Mouse (Mus musculus) kidney, adult 9 months (tissue): Measurements from ENCODE around the gene 1700014D04Rik.
"Not testable (repeated sequence)": the region's sequence is repeated elsewhere in the genome, so short reads cannot be mapped to it uniquely, and the experiment has no call there.

Experiments used
- DNase-seq: peaks from one replicate; pipeline ENCODE4 v3.0.0; 2022

Gene 1700014D04Rik

DNA sequence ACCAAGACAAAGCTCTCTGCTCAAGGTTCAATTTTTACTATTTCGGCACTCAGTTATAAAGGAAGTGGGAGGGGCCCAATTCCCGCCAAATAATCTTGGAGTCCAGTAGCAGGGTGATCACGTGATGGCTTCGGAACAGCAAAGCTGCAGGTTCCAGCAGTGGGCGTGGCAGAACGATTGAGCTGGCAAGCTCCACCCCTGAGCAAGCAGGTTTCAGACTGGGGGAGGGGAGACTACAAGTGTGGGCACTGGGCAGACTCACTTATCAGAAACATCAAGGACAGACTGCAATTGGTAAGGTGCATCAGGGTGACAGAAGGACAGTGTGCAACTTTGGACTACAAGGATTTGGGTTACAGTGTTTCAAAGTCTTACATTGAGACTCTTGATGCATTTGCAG lies 12.2 kb downstream of the 1700014D04Rik start:
- peak; percentile 19 for DNase-seq

DNA sequence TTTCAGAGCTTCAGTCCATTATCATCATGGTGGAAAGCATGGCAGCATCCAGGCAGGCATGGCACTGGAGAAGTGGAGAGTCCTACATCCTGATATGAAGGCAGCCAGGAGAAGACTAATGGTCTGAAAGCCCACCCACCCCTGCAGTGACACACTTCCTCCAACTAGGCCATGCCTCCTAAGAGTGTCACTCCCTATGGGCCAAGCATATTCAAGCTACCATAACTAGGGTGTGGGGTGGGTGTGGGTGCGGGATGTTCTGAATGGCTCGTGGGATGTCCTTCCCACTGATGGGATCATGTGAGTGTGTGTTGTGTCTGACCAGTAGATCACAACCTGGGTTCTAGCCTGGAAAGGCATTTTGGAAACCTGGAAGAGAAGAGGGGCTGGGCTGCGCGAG lies 12.6 kb downstream of the 1700014D04Rik start:
- DNase-seq = no peak

DNA sequence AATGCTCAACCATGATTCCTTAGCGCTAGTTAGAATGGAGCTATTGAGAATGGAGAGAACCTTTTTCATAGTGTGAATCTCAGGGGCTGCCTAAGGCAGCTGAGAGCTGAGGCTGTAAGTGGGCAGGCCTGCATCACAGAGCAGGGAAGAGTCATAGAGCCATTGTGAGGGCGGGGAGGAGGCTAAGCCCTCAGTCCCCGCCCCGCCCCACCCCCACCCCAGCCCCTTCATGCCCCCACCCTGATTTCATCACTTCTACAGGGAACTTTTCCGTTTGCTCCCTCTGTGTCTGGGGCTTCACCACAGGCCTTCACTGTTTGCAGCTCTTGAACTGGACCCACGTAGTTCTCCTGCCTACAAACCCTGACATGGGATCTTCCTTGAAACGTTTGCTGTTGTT lies 14.9 kb downstream of the 1700014D04Rik start, which contains the start of gene Spata31d1d:
Spata31d1d (minus strand) TSS at position 101 of the 400 bp plus-strand sequence.
- no peak for DNase-seq

DNA sequence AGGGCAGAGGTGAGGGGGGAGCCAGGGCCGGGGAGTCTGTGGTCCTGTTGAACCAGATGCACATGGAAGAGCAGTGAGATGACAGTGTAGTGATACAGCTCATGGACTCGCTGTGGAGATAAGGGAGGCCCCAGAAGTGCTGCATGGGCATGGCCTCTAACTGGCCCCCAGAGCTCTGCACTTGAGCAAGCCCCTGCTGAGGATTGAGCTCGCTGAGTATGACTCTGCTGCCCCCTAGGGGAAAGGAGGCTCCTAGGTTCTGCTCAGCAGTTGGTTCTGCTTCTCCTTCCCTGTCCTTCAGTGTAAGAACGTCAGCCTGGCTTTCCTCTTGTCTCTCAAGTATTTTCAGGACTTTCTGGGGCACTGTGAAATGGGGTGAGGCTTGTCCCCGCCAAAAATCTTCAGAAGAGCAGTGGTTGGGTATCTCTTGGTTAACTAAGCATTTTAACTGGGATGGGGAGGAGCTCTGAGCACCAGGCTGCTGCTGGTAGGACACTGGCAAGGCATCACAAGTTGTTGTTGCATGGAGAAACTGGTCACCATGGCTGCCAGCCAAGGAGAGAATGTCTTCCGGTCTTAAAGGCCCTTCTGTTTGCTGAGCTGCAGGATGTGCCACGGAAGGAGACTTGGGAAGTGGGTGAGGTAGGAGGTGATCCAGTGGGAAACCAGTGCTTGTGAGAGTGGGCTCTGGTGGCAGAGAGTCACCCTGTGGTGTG lies 18.0 kb downstream of the 1700014D04Rik start:
- peak; percentile 81 for DNase-seq

DNA sequence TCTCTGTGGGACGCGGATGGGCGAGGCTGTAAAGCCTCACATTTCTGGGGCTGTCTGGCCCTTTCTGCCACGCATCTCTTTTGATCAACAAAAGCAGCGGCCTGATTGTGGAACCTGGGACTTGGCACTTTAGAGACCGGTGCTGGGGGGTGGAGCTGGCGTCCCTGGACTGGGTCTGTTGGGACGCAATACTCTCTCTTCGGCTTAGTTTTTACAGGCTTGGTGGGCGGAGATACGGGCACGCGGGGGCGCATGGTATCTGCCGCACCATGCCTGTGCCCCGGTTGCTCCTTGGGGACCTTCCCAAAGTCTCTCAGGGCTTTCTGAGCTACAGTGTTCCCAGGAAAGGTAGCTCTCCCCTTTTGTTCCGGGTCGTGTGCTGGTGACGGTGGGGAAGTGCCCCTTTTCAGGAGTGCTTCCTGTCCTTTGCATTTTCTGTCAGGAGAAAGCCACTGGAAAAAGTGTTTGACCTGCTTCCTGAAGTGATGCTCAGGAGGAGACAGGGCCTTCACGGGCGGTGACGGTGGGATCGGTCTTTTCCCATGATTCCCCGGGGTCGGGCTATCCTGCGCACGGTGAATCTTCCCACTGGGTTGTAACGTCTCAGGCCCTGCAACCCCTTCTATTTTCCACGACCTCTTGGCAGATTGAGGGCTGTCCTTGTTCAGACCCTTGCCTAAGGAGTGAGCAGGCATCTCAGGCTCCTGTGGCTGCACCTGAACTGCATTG lies 20.2 kb downstream of the 1700014D04Rik start:
- DNase-seq = no peak

DNA sequence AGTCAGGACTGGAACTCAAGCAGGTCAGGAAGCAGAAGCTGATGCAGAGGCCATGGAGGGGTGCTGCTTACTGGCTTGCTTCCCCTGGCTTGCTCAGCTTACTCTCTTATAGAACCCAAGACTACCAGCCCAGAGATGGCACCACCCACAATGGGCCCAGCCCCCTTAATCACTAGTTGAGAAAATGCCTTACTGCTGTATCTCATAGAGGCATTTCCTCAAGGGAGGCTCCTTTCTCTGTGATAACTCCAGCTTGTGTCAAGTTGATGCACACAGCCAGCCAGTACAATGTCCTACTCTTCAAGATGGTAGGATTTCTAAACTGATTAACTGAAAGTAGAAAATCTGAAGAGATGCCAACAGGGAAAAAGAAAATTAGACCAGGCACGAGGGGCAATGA lies 24.5 kb downstream of the 1700014D04Rik start:
- not testable (repeated sequence) for DNase-seq

DNA sequence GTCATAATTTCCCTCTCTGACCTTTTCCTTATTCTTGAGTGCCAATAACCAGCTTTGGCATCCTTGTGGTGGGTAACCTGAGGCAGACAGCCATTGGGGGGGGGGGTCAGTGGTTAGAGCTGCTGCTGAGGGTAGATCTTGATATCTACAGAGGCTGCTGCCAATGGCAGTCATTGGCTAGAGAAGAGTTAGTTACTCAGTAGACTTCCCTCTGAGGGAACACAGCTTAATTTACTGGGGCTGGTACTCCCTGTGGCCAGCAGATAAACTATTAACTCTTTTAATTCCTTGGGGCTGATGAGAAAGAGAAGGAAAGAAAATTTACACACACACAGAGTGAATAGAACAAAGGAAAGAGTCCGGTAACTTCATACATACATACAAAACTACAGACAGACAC lies 27.1 kb downstream of the 1700014D04Rik start:
- no peak for DNase-seq

DNA sequence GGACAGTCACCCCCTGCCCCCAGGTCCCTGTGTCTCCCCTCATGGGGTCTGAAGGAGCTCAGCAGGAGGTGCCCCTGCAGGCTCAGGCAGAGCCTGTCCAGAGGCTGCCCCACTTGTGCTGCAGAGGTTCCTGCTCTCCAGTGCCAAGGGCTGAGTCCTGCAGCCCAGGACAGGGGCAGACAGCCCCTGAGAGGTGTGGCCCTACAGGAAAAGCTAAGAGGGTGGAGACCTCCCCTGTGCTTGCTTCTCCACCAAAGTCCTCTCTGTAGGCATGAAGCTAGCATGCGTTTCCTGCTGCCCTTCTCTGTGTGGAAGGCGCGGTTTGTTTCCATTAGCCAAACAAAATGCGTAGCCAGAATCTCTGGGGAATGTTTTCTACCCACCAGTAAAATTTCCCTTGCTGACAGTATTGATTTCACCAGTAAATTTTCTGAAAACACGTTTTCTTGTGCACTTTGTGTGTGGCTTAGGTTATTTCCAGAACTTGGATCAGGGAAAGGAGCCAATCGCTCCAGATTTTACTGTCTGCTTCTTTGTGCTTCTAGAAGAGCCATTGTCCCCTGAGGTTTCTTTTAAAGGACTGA lies 27.6 kb downstream of the 1700014D04Rik start:
- peak; percentile 24 for DNase-seq

DNA sequence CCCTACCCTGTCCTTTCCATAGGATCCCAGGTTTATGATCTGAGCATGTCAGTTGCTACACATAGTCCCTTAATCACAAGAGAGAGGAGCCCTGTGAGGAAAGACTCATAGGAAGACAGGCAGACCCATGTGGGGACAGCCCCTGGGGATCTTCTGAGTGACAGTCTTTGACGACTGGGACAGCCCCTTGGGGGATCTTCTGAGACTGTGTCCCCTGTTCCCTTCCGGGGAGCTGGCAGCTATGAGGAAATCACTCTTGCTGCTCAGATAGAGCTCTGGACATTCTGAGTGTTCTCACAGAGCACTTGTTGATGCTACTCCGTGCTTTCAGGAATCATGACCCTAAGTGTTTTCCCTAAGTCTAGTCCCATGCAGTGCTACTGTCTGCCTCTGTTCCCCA lies 32.8 kb downstream of the 1700014D04Rik start:
- DNase-seq = no peak

DNA sequence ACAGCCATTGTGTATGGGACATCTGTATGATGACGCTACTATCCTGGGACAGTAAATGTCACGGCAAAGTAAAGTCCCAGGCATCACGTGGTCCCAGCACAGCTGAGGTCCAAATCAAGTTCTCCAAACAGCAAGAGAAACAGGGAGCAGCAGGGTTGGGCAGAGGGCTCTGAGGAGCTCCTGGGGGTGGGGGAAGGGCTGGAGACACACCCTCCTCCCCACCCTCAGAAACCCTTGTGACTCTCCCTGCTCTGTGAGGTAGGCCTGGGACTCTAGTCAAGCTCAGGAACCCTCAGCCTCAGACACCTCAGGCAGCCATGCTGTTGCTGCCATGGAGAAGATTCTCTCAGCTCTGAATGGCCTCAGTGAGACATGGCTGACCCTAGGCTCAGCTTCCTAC lies 34.6 kb downstream of the 1700014D04Rik start, which contains the start of gene Spata31d1b:
Spata31d1b (plus strand) TSS at position 301 of the 400 bp plus-strand sequence.
- DNase-seq = not testable (repeated sequence)

DNA sequence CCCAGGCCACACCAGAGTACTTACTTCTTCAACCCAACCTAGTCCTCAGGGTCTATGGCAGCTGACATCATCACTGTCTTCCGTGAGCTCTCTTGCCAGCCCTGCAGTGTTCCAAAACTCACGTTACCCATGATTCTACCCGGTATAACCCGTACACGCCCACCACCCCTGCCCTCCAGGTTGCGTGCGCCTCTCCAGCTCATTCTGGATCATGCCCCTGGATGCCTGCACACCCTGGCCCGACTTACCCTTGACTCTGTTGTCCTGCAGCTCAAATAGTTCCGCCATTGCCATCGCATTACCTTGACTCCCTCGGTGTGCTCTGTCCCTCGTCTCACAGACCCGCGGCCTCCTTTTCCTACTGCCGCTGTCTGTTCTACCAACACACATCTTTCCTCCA lies 36.3 kb downstream of the 1700014D04Rik start, which contains the start of gene Spata31d1a:
Spata31d1a (minus strand) TSS at position 101 of the 400 bp plus-strand sequence.
- no peak for DNase-seq

DNA sequence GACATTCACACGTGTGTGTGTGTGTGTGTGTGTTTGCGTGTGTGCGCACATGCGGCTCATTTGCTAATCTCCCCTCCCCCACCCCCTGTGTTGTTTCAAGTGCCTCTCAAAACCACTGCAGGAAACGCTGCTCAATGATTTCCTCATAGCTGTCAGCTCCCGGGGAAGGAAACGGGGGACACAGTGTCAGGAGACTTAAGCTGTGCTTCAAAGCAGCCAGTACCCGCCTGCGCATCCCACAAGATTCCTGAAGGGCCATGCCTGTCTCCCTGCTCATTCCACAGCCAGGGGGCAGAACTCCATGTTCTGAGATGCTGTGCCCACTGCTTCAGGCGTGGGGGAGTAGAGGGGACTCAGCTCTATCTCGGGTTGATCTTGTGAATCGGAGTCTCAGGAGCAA lies 42.0 kb downstream of the 1700014D04Rik start:
- DNase-seq = peak; percentile 53

DNA sequence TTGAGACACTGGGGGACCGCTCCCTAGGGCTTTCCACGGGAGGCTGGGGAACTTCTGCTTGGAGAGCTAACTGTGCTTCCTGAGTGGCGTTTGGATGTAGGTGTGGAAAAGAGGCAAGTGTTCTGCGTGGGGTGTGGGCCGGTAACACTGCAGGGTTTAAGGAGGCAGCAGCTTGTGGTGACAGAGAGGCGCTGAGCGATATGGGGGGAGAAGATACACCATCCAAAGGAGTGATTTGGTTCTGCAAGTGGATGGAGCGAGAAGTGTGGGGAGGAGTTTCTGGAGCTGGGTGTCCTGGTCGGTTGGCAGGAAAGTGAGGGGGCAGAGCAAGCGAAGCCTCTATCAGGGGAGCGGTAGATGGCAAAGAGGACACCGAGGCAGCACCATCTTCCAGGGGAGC lies 43.0 kb downstream of the 1700014D04Rik start:
- no peak for DNase-seq

DNA sequence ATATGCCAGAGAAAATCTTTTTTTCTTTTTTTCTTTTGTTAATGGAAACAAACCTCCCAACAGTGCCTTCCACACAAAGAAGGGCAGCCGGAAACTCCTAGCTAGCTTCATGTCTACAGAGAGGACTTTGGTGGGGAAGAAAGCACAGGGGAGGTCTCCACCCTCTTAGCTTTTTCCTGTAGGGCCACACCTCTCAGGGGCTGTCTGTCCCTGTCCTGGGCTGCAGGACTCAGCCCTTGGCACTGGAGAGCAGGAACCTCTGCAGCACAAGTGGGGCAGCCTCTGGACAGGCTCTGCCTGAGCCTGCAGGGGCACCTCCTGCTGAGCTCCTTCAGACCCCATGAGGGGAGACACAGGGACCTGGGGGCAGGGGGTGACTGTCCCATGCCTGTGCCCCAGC lies 46.4 kb downstream of the 1700014D04Rik start:
- DNase-seq = not testable (repeated sequence)

DNA sequence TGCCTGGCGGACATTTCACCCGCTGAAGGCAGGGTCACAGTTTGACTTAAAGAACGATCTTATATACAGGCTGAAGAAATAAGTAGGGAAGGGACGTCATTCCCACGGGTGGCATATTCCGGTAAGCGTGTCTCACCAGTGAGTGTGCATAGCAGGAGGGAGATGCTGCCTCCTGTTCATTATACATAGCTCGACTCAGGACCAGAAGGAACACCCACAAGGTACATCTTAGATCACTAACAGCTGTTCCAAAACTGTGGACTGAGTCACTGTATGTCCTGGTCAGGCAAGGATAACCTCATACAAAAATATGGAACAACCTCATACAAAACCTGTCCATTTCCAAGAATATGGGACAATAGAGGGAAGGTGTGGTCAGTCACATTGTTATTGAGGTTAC lies 47.4 kb downstream of the 1700014D04Rik start:
- DNase-seq = no peak

DNA sequence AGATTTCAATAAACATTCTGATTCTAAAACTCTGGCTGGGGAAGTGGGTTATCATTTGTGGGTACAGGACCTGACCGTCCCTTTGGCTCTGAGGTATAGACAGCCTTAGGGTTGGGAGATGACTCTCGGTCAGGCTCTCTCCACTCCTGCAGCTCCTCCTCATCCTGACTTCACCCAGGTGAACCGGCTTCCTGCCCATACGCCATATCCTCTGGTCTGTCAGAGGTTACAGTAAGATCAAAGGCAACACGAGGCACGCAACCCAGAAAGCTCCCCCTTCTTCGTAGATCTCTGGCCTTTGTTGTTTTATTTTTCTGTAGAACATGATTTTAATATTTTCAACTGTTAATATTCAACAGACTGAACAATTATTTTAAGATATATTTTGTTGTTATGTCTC lies 50.8 kb downstream of the 1700014D04Rik start:
- DNase-seq = no peak

DNA sequence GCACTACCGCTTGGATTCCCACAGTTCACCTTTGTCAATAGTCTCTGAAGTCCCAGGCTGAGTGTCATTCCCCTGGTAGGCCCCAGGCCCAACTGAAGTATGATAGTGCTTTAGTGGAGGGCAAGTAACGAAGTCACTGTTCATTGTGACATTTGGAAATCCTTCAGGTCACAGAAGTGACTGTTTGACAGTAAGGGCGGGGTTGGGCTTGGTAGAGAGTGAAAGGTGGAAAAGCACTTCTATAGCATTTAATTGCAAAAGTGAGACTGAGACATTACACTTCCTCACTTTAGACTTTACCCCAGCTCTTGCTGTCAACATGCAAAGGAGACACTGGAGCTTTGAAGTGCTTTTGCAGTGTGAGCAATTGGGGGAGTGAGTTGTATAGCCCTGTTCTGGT lies 52.5 kb downstream of the 1700014D04Rik start, which contains the start of gene 4921517D22Rik:
4921517D22Rik (minus strand) TSS at position 101 of the 400 bp plus-strand sequence.
- DNase-seq = no peak

DNA sequence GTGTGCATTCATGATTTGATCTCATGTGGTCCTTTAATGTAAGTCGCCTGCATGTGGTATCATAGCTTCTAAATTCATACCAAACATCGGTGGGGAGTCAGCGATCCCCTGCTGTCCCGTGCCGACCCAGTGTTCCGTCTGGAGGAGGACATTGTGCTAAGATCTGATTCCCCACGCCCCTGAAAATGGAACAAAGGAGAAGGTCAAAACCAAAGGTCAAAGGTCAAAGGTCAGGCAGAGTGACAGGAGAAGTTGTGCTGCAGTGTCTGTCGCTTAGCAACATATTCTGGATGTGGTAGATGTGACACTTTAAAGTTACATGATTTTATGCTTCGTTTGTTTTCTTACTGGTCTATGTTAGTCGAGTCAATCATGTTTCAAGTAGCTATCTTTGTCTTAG lies 55.1 kb downstream of the 1700014D04Rik start:
- DNase-seq = no peak
